Mouse (Mus musculus): ENCODE results near the gene Hhatl.

Gene Hhatl

GRCm38 (mm10) chr9:121802747-121803146 lies 10.4 kb upstream of the Hhatl start:
- DNase-seq: no peak

GRCm38 (mm10) chr9:121798887-121799520 lies 6.7 kb upstream of the Hhatl start:
- DNase-seq: no peak

DNA sequence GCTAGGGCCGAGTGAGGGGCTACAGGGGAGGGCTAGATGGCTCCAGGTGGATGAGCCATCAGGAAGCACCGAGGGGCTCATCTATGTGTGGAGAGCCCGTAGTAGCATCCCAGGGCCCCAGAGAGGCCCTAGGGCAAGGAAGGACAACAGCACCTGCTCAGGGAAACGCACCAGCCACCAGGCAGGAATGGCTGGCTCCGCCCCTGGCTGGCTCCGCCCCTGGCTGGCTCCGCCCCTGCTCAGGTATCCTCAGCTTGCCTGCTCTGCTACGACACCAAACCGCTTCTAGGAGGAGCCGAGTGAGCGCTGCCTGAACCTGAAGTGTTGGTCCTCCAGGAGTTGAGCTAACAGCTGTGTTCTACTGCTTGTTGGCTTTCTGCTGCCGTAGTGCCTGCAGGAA lies 5.4 kb upstream of the Hhatl start:
- peak; percentile 57 for DNase-seq

DNA sequence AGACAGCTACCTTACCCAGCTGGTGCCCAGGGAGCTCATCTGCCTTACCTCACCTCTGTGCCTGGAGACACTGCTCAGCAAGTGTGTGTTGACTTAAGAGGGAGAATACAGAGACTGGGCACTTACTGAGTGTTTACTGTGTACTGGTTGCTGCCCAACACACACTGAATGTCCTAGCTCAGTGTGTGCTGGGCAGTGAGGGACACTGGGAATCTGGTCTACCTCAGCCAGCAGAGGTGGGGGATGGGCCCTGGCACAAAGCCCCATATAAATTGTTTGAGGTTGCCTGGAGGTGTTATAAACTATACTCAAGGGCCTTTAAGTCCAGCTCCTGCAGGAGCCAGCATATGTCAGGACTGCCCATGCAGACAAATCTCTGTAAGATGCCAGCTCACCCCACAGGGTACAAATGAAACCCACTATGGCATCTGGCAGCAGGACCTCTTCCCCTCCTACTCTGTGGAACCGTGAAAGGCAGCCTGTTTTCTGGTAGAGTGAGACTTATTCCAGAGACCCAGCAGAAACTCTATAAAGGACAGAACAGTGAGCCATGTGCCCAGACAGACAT lies 2.7 kb upstream of the Hhatl start:
- DNase-seq: peak; percentile 30

GRCm38 (mm10) chr9:121791206-121791605 lies 1.1 kb downstream of the Hhatl start:
- peak; percentile 81 for DNase-seq

DNA sequence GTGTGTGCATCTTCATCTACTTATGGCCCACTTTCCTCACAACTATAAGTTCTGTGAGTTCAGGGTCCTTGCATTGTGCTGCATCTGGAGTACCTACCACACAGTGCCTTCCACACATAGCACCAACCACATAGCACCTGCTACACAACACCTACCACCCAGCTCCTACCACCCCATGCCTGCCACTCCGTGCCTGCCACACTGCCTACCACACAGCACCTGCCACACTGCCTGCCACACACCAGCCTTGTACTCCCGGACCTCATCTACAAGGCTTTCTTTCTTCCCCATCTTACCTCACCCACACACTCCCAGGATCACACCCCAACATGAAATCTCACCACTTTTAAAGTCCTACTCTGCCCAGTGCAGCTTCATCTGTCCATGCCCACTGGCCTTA lies 5.9 kb downstream of the Hhatl start:
- DNase-seq: no peak

DNA sequence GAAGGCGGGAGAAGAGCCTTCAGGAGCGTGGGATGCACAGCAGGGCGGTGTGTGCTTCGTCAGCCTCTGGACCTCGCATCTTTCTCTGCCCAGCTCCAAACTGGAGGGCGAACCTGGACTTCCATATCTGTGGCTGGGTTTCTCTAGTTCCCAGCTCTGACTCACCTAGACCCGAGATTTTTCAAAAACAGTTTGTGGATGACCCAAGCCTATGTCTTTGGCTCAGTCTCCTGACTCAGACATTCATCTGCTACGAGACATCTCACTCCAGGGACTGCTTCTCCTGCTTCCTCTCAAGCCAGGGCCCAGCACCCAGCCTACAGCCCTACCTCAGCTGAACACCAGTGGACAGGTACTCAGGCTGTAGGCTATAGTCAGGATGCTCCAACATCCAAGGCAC lies 7.0 kb downstream of the Hhatl start:
- DNase-seq: no peak

- DNase-seq: no peak
These were observed 7.5 kb downstream of the Hhatl start for GRCm38 (mm10) chr9:121784801-121785200.

DNA sequence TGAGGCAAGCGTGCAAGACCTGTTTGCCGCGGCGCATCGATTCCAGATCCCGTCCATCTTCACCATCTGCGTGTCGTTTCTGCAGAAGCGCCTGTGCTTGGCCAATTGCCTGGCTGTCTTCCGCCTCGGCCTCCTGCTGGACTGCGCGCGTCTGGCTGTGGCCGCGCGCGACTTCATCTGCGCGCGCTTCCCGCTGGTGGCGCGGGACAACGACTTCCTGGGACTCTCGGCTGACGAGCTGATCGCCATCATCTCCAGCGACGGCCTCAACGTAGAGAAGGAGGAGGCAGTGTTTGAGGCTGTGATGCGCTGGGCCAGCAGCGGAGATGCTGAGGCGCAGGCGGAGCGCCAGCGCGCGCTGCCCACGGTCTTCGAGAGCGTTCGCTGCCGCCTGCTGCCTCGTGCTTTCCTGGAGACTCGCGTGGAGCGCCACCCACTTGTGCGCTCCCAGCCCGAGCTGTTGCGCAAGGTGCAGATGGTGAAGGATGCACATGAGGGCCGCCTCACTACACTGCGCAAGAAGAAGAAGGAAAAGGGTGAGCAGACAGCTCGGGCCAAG lies 14.2 kb downstream of the Hhatl start:
- peak; percentile 65 for DNase-seq

DNA sequence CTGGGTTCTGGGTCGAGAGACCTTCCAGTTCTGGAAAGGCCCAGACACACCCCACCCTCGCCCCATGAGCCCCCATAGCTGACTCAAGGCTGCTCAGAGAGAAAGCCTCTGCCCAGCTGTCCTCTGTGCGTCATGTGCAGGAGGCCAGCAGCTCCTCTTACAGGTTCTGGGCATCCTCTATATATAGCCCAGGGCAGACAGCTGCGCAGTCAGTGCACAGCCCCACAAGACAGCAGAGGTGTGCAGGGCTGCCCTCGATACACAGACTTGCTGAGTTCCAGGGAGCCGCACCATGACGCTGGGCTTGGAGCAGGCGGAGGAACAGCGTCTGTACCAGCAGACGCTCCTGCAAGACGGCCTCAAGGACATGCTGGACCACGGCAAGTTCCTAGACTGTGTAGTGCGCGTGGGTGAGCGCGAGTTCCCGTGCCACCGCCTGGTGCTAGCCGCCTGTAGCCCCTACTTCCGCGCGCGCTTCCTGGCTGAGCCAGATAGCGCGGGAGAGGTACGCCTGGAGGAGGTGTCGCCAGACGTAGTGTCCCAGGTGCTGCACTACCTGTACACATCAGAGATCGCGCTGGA lies 14.7 kb downstream of the Hhatl start, which contains the start of gene Klhl40:
Gene Klhl40, plus strand, starts transcription at position 124 of the 582 bp plus-strand sequence.
- no peak for DNase-seq

- no peak for DNase-seq
These were observed 15.8 kb downstream of the Hhatl start for GRCm38 (mm10) chr9:121776511-121776910.

DNA sequence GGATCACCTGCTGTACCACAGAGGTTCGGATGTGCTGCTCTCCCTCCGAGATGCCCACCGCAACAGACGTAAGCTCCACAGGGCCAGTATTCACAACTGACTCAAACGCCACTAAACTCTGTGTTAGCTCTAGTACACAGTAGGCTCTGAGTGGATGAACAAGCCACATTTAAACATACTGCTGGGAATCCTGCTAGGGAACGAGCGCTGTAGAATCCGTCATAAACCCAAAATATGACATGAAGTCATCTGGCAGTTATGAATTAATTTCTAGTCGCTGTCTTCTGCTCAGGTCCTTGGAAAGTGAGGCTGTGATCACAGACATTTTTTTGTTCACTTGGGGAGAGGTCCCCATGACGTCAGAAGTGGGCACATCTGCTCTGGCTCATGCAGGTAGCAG lies 16.4 kb downstream of the Hhatl start:
- DNase-seq: no peak

GRCm38 (mm10) chr9:121772412-121772811 lies 19.9 kb downstream of the Hhatl start:
- no peak for DNase-seq

DNA sequence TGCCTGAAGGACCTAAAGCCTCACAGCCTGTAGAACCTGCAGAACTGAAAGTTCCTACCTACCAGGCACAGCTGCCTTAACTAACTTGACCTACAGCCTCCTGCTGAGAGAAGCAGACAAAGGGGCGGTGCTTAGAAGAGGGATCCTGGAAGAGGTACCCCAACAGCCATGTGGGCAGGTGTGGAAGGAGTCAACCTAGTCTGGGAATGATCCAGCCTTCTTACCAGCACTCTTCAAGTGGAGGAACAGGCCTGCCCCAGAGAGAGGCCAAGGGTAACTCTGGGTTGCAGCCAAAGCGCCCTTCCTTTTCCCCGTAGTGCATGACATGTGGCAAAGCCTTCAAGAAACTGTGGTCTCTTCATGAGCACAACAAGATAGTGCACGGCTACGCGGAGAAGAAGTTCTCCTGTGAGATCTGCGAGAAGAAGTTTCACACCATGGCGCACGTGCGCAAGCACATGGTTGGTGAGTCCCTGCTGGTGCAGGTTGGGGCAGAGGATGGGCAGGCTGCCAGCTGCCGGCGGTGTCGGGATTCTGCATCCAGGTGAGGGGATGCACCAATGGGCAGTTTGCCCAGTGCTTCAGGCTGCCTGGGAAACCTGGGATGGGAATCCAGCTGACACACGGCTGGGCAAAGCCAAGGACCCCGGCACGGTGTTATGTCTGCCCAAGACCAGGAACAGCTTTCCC lies 27.0 kb downstream of the Hhatl start:
- DNase-seq: peak; percentile 39

GRCm38 (mm10) chr9:121763716-121764115 lies 28.6 kb downstream of the Hhatl start:
- DNase-seq: peak; percentile 37

GRCm38 (mm10) chr9:121762761-121763160 lies 29.5 kb downstream of the Hhatl start:
- DNase-seq: no peak

DNA sequence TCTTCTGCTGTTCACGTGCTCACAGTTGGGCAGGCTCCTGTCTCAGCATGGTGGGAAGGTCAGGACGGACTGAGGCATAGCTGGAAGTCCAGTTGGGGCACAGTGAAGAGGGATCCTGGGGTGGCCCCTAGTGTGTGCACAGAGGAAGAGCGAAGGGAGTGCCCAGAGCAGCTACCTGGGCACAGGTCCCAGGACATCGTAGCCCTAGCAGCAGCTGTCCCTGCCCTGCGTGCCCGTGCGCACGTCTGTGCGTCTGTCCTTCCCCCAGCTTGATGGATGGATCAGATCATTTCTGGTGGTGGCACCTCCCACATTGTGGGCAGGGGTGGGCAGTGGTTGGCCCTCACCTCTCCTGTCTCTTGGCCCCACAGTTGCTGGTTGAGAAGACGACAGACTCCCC lies 30.1 kb downstream of the Hhatl start:
- DNase-seq: no peak

GRCm38 (mm10) chr9:121761787-121762186 lies 30.5 kb downstream of the Hhatl start:
- DNase-seq: no peak

DNA sequence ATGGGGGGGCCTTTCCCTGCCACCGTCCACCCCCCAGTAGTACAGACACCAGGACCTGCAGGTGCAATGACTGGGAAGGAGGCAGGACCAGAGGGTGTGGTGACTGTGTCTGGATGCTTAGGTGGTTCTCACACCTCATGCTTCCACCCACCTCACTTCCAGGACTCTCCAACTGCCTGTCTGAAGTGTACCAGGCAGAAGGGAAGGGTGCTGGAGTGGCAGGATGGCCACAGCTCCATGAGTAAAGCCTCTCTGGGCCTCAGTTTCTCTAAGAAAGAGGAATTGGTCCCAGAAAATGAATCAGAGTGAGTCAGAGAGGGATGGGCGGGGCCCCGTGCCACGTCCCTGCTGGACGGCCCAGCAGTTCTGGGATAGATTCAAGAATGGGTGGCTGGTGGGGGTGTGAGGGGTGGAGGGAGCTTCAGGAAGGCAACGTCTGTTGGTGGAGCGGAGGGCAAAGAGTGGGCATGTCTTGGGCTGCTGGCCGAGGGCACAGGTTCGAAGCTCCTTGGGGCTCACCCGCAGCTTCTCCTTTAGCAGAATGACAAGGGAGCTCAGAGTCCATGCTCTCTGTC lies 31.1 kb downstream of the Hhatl start:
- no peak for DNase-seq

- peak; percentile 92 for DNase-seq
These were observed 31.8 kb downstream of the Hhatl start for GRCm38 (mm10) chr9:121760271-121761090.

GRCm38 (mm10) chr9:121759091-121760081 lies 32.9 kb downstream of the Hhatl start, which contains the start of gene Zfp651:
TSS of gene Zfp651 (plus strand) at chr9:121759330.
- DNase-seq: peak; percentile 77

Data from lung, postnatal 10 days (tissue).